Mouse (Mus musculus) urinary bladder, postnatal 4 days (tissue): ENCODE measurements around the gene Kansl3.
A peak's percentile ranks its signal among the peaks of the same experiment; 100 is the strongest.

ENCODE experiments used
- DNase-seq, 2 experiments: peaks; one replicate each; pipeline ENCODE4 v3.0.0; 2021 to 2022; ENCODE audit warnings: low spot score in 2 of 2

Gene Kansl3

DNA sequence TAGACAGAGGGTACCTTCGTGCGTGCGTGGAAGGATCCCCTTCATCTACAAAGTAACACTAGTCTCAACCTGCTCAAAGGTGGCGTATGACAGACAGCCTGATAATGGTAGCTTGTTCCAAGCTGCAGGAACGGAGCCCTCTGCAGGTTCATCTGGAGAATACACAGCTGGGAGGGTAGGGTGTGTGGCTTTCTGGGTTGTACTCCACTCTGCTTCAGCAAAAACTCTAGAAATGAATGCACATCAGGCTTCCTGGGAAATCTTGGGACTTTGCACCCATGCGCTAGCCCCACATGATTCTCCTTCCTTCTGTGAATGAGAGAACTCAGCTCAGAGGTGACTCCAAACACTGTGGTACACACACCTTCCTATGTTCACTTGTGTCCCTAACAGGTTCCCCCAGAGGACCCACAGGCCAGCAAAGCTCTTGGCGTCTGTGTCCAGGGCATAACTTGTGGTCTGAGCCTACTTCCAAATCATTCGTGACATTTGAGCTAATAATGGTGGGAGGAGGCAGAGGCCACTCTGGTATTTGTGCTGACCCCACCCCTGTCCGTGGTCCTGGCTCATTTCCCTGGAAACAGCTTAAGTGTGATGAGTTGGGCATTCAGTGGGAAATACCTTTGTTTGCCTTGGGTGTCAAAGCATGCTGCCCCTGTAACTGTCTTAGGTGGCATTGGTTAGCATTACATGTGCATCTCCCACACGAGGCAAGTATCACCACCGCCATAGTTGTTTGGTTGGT is 47.0 kb downstream of the Kansl3 start:
- DNase-seq: no peak

- DNase-seq: no peak
These were observed 47.8 kb downstream of the Kansl3 start for GRCm38 (mm10) chr1:36321164-36321563.

- DNase-seq: no peak
These were observed 53.2 kb downstream of the Kansl3 start for GRCm38 (mm10) chr1:36315776-36316100.

DNA sequence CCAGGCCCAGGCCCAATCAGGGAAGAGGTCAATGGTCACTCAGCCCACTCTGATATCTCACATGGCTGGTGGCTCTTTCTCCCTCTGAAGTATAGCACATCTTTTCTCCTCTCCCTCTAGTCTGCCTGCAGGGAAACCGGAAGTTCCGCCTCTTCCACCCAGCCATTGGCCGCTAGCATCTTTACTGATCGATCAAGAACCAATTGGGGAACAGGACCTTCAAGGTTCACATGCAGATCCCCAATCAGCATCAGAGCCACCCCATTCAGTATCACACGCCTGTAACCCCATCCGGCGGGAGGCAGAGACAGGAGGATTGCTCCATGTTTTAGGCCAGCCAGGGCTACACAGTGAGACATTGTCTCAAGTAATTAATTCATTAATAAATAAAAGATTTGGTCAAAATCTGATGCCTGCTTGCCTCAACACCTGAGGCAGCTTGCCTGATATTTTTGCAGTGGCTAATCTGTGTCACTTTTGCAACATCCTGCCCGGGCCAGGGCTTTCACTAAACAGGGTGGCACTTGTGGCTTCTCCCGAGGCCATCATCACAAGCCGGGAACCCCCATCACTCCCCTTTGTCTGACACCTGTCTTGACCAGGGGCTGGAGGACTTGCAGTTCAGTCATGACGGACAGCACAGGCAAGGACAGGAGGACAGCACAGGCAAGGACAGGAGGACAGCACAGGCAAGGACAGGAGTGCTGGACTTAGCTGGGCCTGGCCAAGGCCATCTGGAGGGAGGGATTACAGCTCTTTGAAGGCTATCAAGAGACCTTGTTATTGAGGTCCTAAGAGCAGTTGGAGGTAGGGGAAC is 53.8 kb downstream of the Kansl3 start:
- DNase-seq: no peak

GRCm38 (mm10) chr1:36309498-36309901 is 59.5 kb downstream of the Kansl3 start:
- DNase-seq: no peak

DNA sequence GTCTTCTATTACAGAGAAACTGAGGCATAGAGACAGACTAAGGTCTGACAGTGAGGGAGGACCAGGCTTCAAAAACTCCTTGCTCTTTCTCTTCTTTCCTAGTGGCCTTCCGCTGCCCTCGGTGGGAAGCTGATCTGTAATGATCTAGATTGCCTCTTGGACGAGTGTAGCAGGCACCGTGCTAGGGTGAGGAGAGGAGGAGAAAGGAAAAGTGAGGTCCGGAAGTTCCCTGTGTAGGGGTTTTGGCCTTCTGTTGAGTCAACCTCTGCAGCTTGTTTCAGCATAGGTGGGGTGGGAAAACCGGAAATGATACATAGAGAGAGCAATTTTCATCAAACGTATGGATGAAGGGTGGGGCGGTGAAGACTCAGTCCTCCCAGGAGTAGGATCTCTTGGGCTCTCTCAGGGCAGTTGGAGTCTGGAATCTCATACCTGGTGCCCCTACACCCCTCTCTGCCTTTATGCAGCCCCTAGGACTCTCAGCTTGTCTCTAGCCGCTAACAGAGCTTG is 60.0 kb downstream of the Kansl3 start:
- no peak for DNase-seq

- no peak for DNase-seq
These were observed 60.5 kb downstream of the Kansl3 start for GRCm38 (mm10) chr1:36308451-36308901.

DNA sequence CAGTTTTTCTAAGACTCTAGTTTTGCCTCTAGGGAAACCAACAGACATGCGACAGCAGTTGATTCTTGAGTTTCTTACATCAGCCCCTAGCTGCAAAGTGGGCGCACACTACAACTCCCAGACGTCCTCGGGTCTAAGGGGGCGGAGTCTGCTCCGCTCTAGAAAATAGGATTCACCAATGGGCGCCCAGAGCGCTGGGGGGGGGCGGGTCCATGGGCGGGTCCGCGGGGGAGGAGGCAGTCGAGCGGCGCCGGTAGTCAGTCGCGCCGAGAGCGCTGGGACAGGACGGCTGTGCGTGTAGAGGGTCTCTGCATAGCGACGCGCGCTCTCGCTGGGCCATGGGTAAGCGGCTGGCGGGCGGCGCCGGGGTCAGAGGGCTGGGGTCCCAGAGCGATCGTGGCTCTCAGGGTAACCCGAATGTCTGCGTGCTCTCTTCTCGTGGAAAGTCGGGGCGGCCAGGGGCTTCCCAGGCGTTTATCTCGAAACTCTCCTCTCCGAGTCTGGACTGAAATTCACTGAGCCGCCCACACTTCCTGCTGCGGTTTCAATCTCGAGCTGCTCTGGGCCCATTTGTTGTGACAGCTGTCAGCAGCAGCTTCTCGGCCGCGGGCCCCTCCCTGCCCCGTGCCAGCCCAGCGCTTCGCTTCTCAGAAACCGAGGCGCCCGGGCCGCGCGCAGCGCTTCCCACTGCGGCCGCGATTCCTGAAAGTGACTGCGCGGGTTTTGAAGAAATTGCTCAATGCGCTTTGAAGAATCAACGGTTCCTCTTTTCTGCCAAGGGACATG is 61.3 kb downstream of the Kansl3 start, which contains the start of gene Arid5a:
Arid5a (plus strand) TSS at position 239 of the 786 bp plus-strand sequence.
- peak; percentile 71 to 84 for DNase-seq

DNA sequence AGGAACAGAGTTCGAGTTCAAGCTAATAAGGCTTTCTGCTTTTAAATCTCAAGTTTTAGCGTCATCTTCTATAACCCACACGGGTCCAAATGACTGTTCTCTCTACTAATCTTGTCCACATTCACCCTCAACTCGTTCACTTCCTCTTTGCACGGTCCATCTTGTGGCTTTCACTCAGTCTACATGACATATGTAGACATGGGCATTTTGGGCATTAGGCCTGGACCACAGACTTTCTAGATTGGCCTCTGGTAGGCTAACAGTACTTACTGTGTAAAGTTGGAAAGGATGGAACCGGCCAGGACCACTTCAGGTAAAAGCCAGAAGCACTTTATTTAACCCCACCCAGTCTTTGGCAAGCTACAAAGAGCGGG is 61.9 kb downstream of the Kansl3 start:
- DNase-seq: no peak

DNA sequence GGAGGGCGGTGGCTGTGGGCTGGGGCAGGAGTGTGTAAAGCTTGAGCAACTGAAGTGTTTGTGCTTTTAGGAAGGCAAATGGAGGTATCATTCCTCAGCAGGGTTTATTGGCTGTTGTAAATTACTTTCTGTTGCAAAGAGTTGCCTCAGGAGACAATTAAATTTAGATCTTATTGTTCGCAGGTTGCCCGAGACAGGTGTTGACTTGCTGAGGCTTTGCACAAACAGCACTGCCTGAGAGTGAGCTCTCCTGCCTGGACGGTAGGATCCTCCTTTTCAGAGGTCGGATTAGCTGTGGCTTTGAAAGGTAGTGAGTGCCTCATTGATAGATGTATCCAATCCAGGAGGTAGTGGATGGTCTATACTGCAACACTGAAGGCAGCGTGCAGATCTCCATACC is 62.9 kb downstream of the Kansl3 start:
- no peak for DNase-seq

- no peak for DNase-seq
These were observed 64.2 kb downstream of the Kansl3 start for GRCm38 (mm10) chr1:36304764-36305163.

DNA sequence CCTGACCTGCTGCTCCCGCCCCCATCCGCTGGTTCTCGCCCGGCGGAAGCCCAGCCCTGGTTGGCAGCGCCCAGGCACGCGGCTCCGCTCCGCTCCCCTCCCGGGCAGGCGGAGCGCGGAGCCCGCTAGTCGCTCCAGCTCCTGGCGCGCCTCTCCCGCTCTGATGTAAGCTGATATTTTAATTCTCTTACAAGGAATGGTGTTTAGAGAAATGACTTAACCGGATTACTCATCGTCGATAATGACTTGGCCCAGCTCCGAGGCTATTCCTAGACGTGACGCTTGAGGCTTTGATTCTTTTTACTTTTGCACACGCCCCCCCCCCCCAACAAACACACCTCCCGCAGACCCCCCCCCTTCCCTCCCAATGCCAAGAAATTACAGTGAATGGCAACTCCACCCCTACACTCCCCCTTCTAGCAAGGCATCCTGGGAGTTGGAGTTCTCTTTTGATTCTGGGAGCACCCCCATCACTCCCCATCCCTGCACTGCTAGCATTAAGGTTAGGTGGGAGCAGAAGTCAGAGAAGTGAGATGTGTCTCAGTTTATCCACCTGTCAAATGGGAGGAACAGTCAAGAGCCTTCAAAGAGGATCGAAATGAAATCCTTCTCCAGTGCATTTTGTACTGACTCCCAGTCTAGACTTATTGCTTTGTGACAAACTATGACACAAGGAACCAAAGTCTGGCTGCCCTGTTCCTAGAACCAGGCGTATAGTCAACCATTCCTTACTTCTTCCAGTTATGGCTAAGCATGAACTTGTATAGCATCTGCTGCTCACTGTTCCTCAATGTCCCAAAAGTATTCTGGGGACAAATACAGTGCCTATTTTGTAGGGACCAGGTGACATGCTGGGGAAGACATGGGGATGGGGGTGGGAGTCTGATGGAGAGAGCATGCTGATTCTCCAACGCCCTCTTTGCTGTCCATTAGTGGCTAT is 65.3 kb downstream of the Kansl3 start:
- DNase-seq: peak; percentile 72 to 83

DNA sequence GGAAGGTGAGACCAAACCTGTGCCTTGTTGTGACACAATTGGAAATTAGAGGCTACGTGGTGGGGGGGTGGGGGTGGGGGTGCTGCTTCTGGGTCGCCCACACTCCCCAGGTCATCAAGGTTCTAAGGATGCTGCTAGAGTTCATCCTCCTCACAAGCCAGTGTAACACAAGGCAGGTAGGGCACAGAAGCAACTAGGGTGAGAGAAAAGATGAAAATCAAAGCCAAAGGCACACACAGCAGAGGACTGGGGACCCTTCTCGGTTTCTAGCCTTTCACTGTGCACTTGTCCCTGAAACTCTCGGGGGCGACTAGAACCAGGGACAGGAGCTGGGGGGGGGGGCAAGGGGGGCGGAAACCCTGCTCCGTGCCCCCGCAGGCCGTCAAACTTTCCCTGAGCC is 66.0 kb downstream of the Kansl3 start:
- DNase-seq: no peak

GRCm38 (mm10) chr1:36302273-36302672 is 66.7 kb downstream of the Kansl3 start:
- no peak for DNase-seq

DNA sequence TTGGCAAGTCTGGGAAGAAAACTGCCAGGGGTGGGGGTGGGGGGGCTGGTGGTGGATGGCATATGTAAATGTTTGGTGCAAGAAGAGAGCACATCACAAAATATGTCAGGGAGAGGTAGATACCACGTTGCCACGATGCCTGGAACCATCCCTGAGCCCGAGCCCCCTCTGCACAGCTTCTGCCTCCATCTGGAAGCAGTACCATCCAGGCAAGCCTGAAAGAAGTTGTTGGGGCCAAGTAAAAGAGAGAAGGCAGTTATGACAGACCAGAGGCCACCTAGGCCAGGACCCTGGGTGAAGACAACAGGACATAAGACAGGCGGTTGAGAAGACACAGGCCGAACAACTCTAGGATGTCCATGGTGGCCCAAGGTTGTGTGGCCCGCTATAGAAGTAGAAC is 68.5 kb downstream of the Kansl3 start:
- DNase-seq: no peak

DNA sequence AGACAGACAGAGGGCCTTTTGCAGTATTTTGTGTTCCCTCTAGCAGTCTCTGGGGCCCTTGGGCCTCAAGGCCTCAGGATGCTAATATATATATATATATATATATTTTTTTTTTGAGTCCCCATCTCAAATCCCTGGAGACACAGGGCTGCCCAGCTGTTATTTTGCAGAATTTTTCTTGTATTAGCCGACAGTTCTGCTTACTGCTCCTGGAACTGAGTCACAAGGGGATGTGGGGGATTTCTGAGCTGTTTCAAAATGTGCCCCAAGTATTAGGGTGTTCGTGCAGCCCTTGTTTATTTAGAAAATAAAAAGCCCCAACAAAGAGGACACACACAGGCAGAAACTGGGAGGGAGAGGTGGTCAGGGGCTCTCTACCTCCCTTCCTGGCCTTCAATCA is 69.3 kb downstream of the Kansl3 start:
- DNase-seq: no peak

GRCm38 (mm10) chr1:36299126-36299525 is 69.9 kb downstream of the Kansl3 start:
- no peak for DNase-seq

- no peak for DNase-seq
These were observed 70.9 kb downstream of the Kansl3 start for GRCm38 (mm10) chr1:36298107-36298506.

- DNase-seq: no peak
These were observed 72.4 kb downstream of the Kansl3 start for GRCm38 (mm10) chr1:36296466-36297149.

GRCm38 (mm10) chr1:36294402-36294801 is 74.6 kb downstream of the Kansl3 start:
- no peak for DNase-seq
